Mouse (Mus musculus): Measurements from ENCODE around the gene Idh2.
"Not testable (repeated sequence)": the region's sequence is repeated elsewhere in the genome, so short reads cannot be mapped to it uniquely, and the experiment has no call there.

The Idh2 gene

GRCm38 (mm10) chr7:80060012-80060778 is 55.0 kb downstream of the Idh2 start:
- no peak for DNase-seq (ENCODE audit: low spot score)

- no peak for DNase-seq (ENCODE audit: low spot score)
Measured at GRCm38 (mm10) chr7:80059064-80059838, 55.9 kb downstream of the Idh2 start.

GRCm38 (mm10) chr7:80058405-80059063 is 56.7 kb downstream of the Idh2 start:
- no peak for DNase-seq (ENCODE audit: low spot score)

GRCm38 (mm10) chr7:80057781-80058180 is 57.4 kb downstream of the Idh2 start:
- DNase-seq (ENCODE audit: low spot score), result no peak

- no peak for DNase-seq (ENCODE audit: low spot score)
Measured at GRCm38 (mm10) chr7:80057002-80057691, 58.0 kb downstream of the Idh2 start.

- no peak for DNase-seq (ENCODE audit: low spot score)
Measured at GRCm38 (mm10) chr7:80055781-80056180, 59.4 kb downstream of the Idh2 start.

- DNase-seq (ENCODE audit: low spot score), result no peak
Measured at GRCm38 (mm10) chr7:80053147-80053546, 62.0 kb downstream of the Idh2 start.

- no peak for DNase-seq (ENCODE audit: low spot score)
Measured at GRCm38 (mm10) chr7:80052261-80052660, 62.9 kb downstream of the Idh2 start.

GRCm38 (mm10) chr7:80051835-80052234 is 63.4 kb downstream of the Idh2 start:
- DNase-seq (ENCODE audit: low spot score), result no peak

GRCm38 (mm10) chr7:80050382-80050781 is 64.8 kb downstream of the Idh2 start:
- DNase-seq (ENCODE audit: low spot score), result not testable (repeated sequence)

GRCm38 (mm10) chr7:80049746-80050145 is 65.4 kb downstream of the Idh2 start:
- DNase-seq (ENCODE audit: low spot score), result no peak

- DNase-seq (ENCODE audit: low spot score), result no peak
Measured at GRCm38 (mm10) chr7:80047041-80047440, 68.2 kb downstream of the Idh2 start.
